Mouse (Mus musculus): ENCODE data around the gene Rab44.
"Not testable (repeated sequence)": the region's sequence is repeated elsewhere in the genome, so short reads cannot be mapped to it uniquely, and the experiment has no call there.

Rab44 gene

DNA sequence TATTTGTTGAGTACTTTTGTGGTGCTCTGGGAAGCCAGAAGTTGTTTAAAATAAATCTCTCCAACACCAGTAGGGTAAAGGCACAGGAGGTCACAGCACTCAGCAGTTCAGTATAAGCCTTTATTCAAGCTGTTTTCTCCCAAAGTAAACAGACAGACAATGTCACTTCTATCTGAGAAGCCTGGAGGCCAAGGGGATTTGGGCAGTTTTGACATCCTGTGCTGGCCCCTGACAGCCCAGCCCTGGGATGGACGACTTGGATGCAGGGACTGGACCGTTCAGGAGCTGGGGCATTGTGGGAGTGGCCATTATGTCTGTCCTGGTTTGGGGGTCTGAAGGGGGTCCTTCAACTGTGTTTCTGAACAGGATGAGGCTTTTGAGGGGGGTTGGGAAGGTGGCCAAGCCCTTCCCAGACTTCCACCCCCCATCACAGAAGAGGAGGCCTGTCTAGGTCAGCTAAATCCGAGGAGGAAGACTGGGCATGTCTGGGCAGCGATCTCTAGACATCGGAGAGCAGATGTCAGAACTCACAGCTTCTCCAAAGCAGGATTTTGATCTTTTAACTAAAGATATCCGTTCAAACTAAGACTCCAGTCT, 22.5 kb upstream of the Rab44 start:
- DNase-seq (ENCODE audit: low read depth, low spot score), result no peak

- DNase-seq (ENCODE audit: low read depth, low spot score), result no peak
These were observed 21.4 kb upstream of the Rab44 start for GRCm38 (mm10) chr17:29092497-29092896.

DNA sequence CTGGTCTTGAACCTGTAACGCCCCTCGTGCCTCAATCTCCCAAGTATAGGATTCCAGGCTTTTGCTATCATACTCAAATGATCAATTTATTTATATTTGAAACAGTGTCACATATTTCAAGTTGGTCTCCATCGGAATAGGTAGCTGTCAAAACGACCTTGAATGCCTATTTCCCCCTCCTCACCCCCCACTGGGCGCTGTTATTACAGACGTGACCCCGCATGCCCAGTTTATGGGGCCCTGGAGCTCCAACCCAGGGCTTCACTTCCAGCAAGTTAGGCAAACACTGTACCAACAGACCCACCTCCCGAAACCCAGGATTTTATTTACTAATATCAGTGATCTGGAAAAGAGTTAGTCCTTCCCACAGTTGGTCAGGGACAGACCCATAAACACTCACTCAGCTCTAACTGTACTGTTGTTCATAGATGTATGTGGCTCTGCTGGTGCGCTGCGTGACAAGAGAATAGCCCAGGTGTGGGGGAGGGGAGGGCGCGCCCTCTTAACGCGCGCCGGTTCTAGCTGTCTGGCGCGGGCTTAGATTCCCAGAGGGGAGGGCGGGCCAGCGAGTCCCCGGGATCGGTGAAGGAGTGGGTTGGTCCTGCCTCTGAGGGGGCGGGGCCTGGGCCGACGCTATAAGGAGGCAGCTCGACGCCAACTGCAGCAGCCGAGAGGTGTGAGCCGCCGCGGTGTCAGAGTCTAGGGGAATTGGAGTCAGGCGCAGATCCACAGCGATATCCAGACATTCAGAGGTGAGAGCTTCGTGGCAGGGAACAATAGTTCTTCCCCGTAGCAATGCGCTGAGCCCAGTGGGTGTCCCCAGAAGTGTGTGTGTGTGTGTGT, 20.6 kb upstream of the Rab44 start:
- DNase-seq (ENCODE audit: low read depth, low spot score), result no peak

- no peak for DNase-seq (ENCODE audit: low read depth, low spot score)
These were observed 20.0 kb upstream of the Rab44 start for GRCm38 (mm10) chr17:29093961-29094309.

- no peak for DNase-seq (ENCODE audit: low read depth, low spot score)
These were observed 19.4 kb upstream of the Rab44 start for GRCm38 (mm10) chr17:29094310-29095181.

- DNase-seq (ENCODE audit: low read depth, low spot score), result peak; percentile 95
These were observed 18.7 kb upstream of the Rab44 start for GRCm38 (mm10) chr17:29095201-29095733.

DNA sequence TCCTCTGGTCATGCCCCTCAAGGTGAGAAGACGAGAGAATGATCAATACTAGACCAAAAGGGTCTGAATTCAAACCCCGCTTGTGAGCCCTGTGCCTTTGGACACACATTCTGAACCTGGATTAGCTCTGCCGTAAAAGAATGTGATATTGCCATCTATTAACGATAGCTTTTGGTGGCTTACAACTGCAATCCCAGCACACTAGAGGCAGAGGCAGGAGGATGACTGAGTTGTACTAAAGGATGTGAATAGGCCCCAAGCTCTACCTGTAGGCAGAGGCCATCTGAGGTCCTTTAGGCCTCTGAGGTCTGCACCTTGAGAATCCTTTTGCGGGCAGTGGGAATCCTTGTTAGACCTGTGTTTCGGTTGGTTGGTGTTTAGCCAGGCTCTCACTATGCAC, 17.7 kb upstream of the Rab44 start:
- no peak for DNase-seq (ENCODE audit: low read depth, low spot score)

- DNase-seq (ENCODE audit: low read depth, low spot score), result no peak
These were observed 16.9 kb upstream of the Rab44 start for GRCm38 (mm10) chr17:29096851-29097561.

- DNase-seq (ENCODE audit: low read depth, low spot score), result no peak
These were observed 15.7 kb upstream of the Rab44 start for GRCm38 (mm10) chr17:29098291-29098690.

GRCm38 (mm10) chr17:29099076-29099475, 14.9 kb upstream of the Rab44 start:
- DNase-seq (ENCODE audit: low read depth, low spot score), result no peak

- DNase-seq (ENCODE audit: low read depth, low spot score), result no peak
These were observed 13.3 kb upstream of the Rab44 start for GRCm38 (mm10) chr17:29100627-29101026.

- not testable (repeated sequence) for DNase-seq (ENCODE audit: low read depth, low spot score)
These were observed 3.6 kb upstream of the Rab44 start for GRCm38 (mm10) chr17:29110356-29110755.

GRCm38 (mm10) chr17:29111332-29111731, 2.6 kb upstream of the Rab44 start:
- no peak for DNase-seq (ENCODE audit: low read depth, low spot score)

GRCm38 (mm10) chr17:29116023-29116422, 2.1 kb downstream of the Rab44 start:
- DNase-seq (ENCODE audit: low read depth, low spot score), result no peak

DNA sequence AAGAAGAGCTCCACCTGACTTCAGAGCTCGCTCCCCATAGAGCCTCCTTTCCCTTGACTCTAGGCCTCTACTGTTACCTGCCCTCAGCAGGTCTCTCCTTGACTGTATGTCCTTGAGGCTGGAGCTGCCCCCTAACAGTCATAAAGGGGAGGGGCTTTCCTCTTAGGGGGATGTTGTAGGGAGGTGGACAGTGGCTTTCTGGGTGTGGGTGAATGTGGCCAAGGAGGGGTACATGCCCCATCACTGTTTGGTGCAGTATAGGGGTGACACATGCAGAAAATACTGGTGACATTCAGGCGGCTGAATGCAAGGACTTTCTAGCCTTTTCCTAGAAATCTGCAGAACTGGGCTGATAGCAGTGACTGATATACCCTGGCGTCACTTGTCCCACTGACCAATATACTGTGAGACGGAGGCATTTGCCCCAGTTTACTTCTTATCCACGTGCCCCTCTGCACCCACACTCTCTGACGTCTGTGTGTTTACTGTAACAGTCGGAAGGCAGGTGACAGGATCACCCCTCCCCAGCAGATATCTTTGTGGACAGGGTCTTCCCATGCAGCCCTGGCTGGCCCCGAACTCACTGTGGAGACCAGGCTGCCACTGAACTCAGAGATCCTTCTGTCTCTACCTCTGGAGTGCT, 3.2 kb downstream of the Rab44 start:
- no peak for DNase-seq (ENCODE audit: low read depth, low spot score)

GRCm38 (mm10) chr17:29118057-29118456, 4.1 kb downstream of the Rab44 start:
- DNase-seq (ENCODE audit: low read depth, low spot score), result no peak

- DNase-seq (ENCODE audit: low read depth, low spot score), result no peak
These were observed 6.7 kb downstream of the Rab44 start for GRCm38 (mm10) chr17:29120666-29121065.

GRCm38 (mm10) chr17:29122817-29123216, 8.9 kb downstream of the Rab44 start:
- no peak for DNase-seq (ENCODE audit: low read depth, low spot score)

- no peak for DNase-seq (ENCODE audit: low read depth, low spot score)
These were observed 9.7 kb downstream of the Rab44 start for GRCm38 (mm10) chr17:29123578-29124174.

DNA sequence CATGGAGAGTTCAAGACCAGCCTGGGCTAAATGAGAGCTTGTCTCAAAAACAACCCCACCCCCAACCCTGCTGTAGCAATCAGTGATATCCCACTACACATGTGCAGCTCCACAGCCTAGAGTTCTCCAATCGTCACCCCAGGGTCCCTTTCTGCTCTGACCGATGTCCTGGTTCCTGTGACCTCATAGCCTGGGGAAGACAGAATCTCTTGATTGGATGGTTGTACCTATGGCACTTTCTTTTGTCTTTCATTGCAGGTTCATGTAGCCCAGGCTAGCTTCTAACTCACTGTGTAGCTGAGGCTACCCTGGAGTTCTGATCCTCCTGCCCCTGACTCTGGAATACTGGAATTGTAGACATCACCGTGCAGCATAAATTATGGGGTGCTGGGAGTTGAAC, 12.6 kb downstream of the Rab44 start:
- DNase-seq (ENCODE audit: low read depth, low spot score), result no peak

- DNase-seq (ENCODE audit: low read depth, low spot score), result no peak
These were observed 15.4 kb downstream of the Rab44 start for GRCm38 (mm10) chr17:29129341-29129740.
